Mouse (Mus musculus) right cerebral cortex, adult 2 months (tissue): ENCODE measurements around the gene Eif3j1.
"Not testable (repeated sequence)": the region's sequence is repeated elsewhere in the genome, so short reads cannot be mapped to it uniquely, and the experiment has no call there.

Experiments used
- DNase-seq, 2 experiments: peaks; one replicate each; pipeline ENCODE4 v3.0.0; 2021 to 2022; ENCODE audit warnings: low spot score in 2 of 2

Eif3j1 gene

GRCm38 (mm10) chr2:122097686-122098085 is 69.3 kb downstream of the Eif3j1 start:
- not testable (repeated sequence) for DNase-seq

- no peak for DNase-seq
Measured at GRCm38 (mm10) chr2:122102070-122102469, 73.7 kb downstream of the Eif3j1 start.
